Comparison of ENCODE assay signal across 8 mouse cellular contexts in genomic region chr2:39226019-39226640, GRCm38 (mm10). TPM values are rescaled to one million over a fixed set of nuclear protein-coding genes. Genes with fewer than 3 reads are reported as not detected.
DNase-seq lines count a peak whose midpoint lies in the region; ATAC-seq lines count a peak whose summit lies in the region.

Gene Ppp6c (minus strand): TSS chr2:39226451.

- no peaks in the 10 kb centered on the region for H3K27me3 ChIP-seq in forebrain, embryonic 14.5 days (replicated peaks; ENCODE audit: control insufficient read depth, insufficient read depth, low read length)
- H3K27me3 ChIP-seq in neural tube, embryonic 15.5 days (replicated peaks): 0 out of 2 replicates have a peak, but pooled peaks cover 3% of the 10 kb centered on the region

- peak within 1 kb of the TSS; percentile 86 for H3K9ac ChIP-seq in forebrain, embryonic 14.5 days (ENCODE audit: low read length)
- peak within 1 kb of the TSS; percentile 94 for H3K9ac ChIP-seq in neural tube, embryonic 15.5 days (replicated peaks)

- under 1% methylated on average over 54 of the region's 56 CpGs for WGBS in forebrain, embryonic 14.5 days
- under 1% methylated on average over 56 of the region's 56 CpGs for WGBS in neural tube, embryonic 15.5 days

- DNase-seq in ES-CJ7 (ENCODE audit: low read depth, low spot score): peak; percentile 97
- peak; percentile 91 for DNase-seq in cerebellum, adult 11 months
- peak; percentile 100 for DNase-seq in forebrain, embryonic 14.5 days (ENCODE audit: low spot score)
- DNase-seq in heart, postnatal 14 days: peak; percentile 88 to 91
- DNase-seq in layer of hippocampus, adult 11-12 months (ENCODE audit: low spot score): peak; percentile 95
- peak; percentile 95 to 96 for DNase-seq in lung, adult 18-20 months
- DNase-seq in testis, postnatal 14 days (ENCODE audit: low spot score): peak; percentile 96

- H3K4me3 ChIP-seq in forebrain, embryonic 14.5 days (ENCODE audit: low read depth, low read length): peak within 1 kb of the TSS; percentile 67
- peak within 1 kb of the TSS; percentile 88 for H3K4me3 ChIP-seq in neural tube, embryonic 15.5 days (replicated peaks)

- H3K4me2 ChIP-seq in forebrain, embryonic 14.5 days (ENCODE audit: low read length): peak within 1 kb of the TSS; percentile 76
- peak within 1 kb of the TSS; percentile 62 for H3K4me2 ChIP-seq in neural tube, embryonic 15.5 days

- ATAC-seq in forebrain, embryonic 14.5 days: peak; percentile 98
- peak; percentile 98 for ATAC-seq in neural tube, embryonic 15.5 days (ENCODE audit: low FRiP score)

- peak within 1 kb of the TSS; percentile 94 for H3K27ac ChIP-seq in forebrain, embryonic 14.5 days (ENCODE audit: low read depth, low read length)
- peak within 1 kb of the TSS; percentile 97 for H3K27ac ChIP-seq in neural tube, embryonic 15.5 days (replicated peaks)

- peaks cover 10% of the 10 kb centered on the region for H3K4me1 ChIP-seq in forebrain, embryonic 14.5 days (ENCODE audit: control insufficient read depth, insufficient read depth, low read length)
- H3K4me1 ChIP-seq in neural tube, embryonic 15.5 days: peaks cover 17% of the 10 kb centered on the region

- no peaks in the 10 kb centered on the region for H3K9me3 ChIP-seq in forebrain, embryonic 14.5 days (replicated peaks; ENCODE audit: control insufficient read depth, low read length)
- no peaks in the 10 kb centered on the region for H3K9me3 ChIP-seq in neural tube, embryonic 15.5 days (replicated peaks)

- intact Hi-C loops in heart, postnatal 14 days (cut with DNase I): no loop called here

- no peaks in the 10 kb centered on the region for H3K36me3 ChIP-seq in forebrain, embryonic 14.5 days (ENCODE audit: control insufficient read depth, insufficient read depth, low read length)
- H3K36me3 ChIP-seq in neural tube, embryonic 15.5 days: no peaks in the 10 kb centered on the region

RNA-seq across cellular contexts. Expression of gene Ppp6c, which starts in this region (rescaled TPM):
- polyA plus RNA-seq in forebrain, embryonic 14.5 days (2014; fragmentation: Nextera tagmentation; extraction: Ambion mirVana): 91.7 and 102 TPM in 2 replicates
- total RNA-seq in heart, postnatal 14 days (2021): 10 to 100 TPM; 58.0 to 62.5 TPM
- 67.1 and 73.5 TPM in 2 replicates for polyA plus RNA-seq in neural tube, embryonic 15.5 days (2015; fragmentation: Nextera tagmentation; extraction: Ambion mirVana)

Comparison
In these comparisons a context has a peak if more than half of its experiments do, and no peak if none do; other contexts are left out.
1. Peak in every context shown above with its lines: DNase-seq, ATAC-seq, H3K4me3 ChIP-seq and H3K27ac ChIP-seq.